Mouse (Mus musculus): ENCODE results near the gene Hist2h2ac.

DNA sequence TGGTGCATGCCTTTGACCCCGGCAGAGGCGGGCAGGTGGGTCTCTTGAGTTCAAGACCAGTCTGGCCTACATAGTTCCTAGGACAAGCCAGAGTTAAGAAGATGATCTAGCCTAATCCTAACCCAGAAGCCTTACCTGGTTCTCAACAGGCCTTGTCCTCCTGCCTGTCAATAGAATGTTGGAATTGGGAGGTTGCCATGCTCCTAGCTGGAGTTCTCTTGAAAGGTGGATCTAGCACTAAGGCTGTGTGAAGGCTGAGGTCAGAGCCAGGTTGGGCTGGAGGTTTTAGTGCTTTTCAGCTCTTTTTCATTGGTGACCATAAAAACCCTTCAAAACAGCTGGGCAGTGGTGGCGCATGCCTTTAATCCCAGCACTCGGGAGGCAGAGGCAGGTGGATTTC lies 42.3 kb downstream of the Hist2h2ac start:
- TF ChIP-seq POLR2A (IDR thresholded peaks at IDR 0.05; ENCODE audit: insufficient read length, low read depth): no peak
- TF ChIP-seq TCF12 (IDR thresholded peaks at IDR 0.05; ENCODE audit: insufficient read depth, poor library complexity, severe bottlenecking): no peak
- no peak for TF ChIP-seq USF1 (IDR thresholded peaks at IDR 0.05; ENCODE audit: low read depth)
- no peak for TF ChIP-seq TCF3 (IDR thresholded peaks at IDR 0.05; ENCODE audit: insufficient read length, low read depth)
- no peak for TF ChIP-seq CEBPB (IDR thresholded peaks at IDR 0.05; ENCODE audit: insufficient read depth, poor library complexity, severe bottlenecking)
- no peak for TF ChIP-seq E2F4 (IDR thresholded peaks at IDR 0.05; ENCODE audit: insufficient read depth)
- TF ChIP-seq REST (IDR thresholded peaks at IDR 0.05; ENCODE audit: insufficient read depth, insufficient read length): no peak
- no peak for TF ChIP-seq MAX (IDR thresholded peaks at IDR 0.05; ENCODE audit: low read depth)
- no peak for TF ChIP-seq POLR2AphosphoS2 (IDR thresholded peaks at IDR 0.05; ENCODE audit: insufficient read length, low read depth)
- TF ChIP-seq MYOG (IDR thresholded peaks at IDR 0.05; ENCODE audit: control insufficient read depth in 1 of 3, insufficient read depth in 1 of 3, insufficient read length in 2 of 3, low read depth in 2 of 3): no peak

Measured in myocyte (in vitro differentiated cells).